Mouse (Mus musculus) forebrain, postnatal 0 days (tissue): Measurements from ENCODE around the gene Lrrc36. TPM values are rescaled to one million over a fixed set of nuclear protein-coding genes. Genes with fewer than 3 reads are reported as not detected.
A peak's percentile ranks its signal among the peaks of the same experiment; 100 is the strongest.

Experiments used
- ATAC-seq: fragments of 200-750 bp; cut with Nextera tagmentation; 2 replicates; pipeline ENCODE4 v1.8.0; 2017; ENCODE audit warnings: mild to moderate bottlenecking, moderate library complexity
- DNase-seq: peaks from one replicate; pipeline ENCODE4 v3.0.0-alpha.2; 2015
- H3K27ac ChIP-seq: fragments of 300-500 bp; sonication (generic); 2 replicates; pipeline ENCODE4 v1.5.1; 2014; ENCODE audit warnings: low read depth, mild to moderate bottlenecking, antibody characterized with exemption, low read length, moderate library complexity, mixed read lengths
- H3K27me3 ChIP-seq: fragments of 300-500 bp; sonication (generic); 2 replicates; pipeline ENCODE4 v1.6.1; 2014; ENCODE audit warnings: mild to moderate bottlenecking, low read length, mixed read lengths; ENCODE audit not compliant: insufficient read depth
- H3K36me3 ChIP-seq: fragments of 300-500 bp; sonication (generic); 2 replicates; pipeline ENCODE4 v1.6.1; 2014; ENCODE audit warnings: mild to moderate bottlenecking, moderate library complexity; ENCODE audit not compliant: insufficient read depth
- H3K4me1 ChIP-seq: fragments of 300-500 bp; sonication (generic); 2 replicates; pipeline ENCODE4 v1.6.1; 2014; ENCODE audit warnings: antibody characterized with exemption; ENCODE audit not compliant: insufficient read depth
- H3K4me2 ChIP-seq: fragments of 300-500 bp; sonication (generic); 2 replicates; pipeline ENCODE4 v1.6.1; 2014; ENCODE audit warnings: low read depth, mild to moderate bottlenecking, moderate library complexity
- H3K4me3 ChIP-seq: fragments of 300-500 bp; sonication (generic); 2 replicates; pipeline ENCODE4 v1.5.1; 2014; ENCODE audit warnings: low read depth, low read length, mixed read lengths
- H3K9ac ChIP-seq: fragments of 300-500 bp; sonication (generic); 2 replicates; pipeline ENCODE4 v1.6.1; 2014; ENCODE audit warnings: mild to moderate bottlenecking
- H3K9me3 ChIP-seq: fragments of 300-500 bp; sonication (generic); 2 replicates; pipeline ENCODE4 v1.6.1; 2016; ENCODE audit warnings: low read length
- CTCF ChIP-seq: sonication (generic); IDR thresholded peaks from 2 replicates; pipeline ENCODE4 v1.5.1; 2016; ENCODE audit warnings: antibody characterized with exemption, control low read depth, low read depth
- WGBS: fragments of 180-500 bp; shearing (Covaris S2); extraction: QIAGEN DNeasy Blood & Tissue Kit; methylation state at CpG from one replicate; pipeline ENCODE4 v1.1.7; 2014; 5-methylcytosine and 5-hydroxymethylcytosine counted together
- polyA plus RNA-seq: library from polyadenylated mRNA; unstranded; fragments of >200 nt; fragmentation: Nextera tagmentation; extraction: Ambion mirVana; gene quantifications from 2 replicates; pipeline ENCODE4 v1.2.1, GENCODE M21; 2015
- total RNA-seq: library from RNA; depleted of rRNA; stranded (reverse); fragments of >200 nt; gene quantifications from 2 replicates; pipeline ENCODE4 v1.2.3, GENCODE M21; 2014; rRNA removed

Lrrc36 gene
- total RNA-seq (1.7 and 1.8 TPM in 2 replicates), polyA plus RNA-seq (0.40 and 1.1 TPM in 2 replicates)

- WGBS = 3% methylated on average over 34 of the region's 34 CpGs
- H3K4me1 ChIP-seq = no peaks in the 10 kb centered on the region
- H3K9me3 ChIP-seq = no peaks in the 10 kb centered on the region
- TF ChIP-seq CTCF = peak; percentile 31
- ATAC-seq (peak; percentile 59), DNase-seq (no peak)
- peaks cover 5% of the 10 kb centered on the region for H3K27me3 ChIP-seq
- no peak within 1 kb of the TSS for H3K9ac ChIP-seq
- peak within 1 kb of the TSS; percentile 18 for H3K4me3 ChIP-seq
- no peaks in the 10 kb centered on the region for H3K36me3 ChIP-seq
- H3K4me2 ChIP-seq = peak within 1 kb of the TSS; percentile 44
- H3K27ac ChIP-seq = no peak within 1 kb of the TSS
Observed at GRCm38 (mm10) chr8:105413391-105413790, at the start of gene Lrrc36, which contains the start of gene Kctd19. Gene Lrrc36 (plus strand): TSS chr8:105413571. Gene Kctd19 (minus strand): TSS chr8:105413502.

- Histone ChIP-seq H3K36me3 (peaks cover 46% of the 10 kb centered on the region), H3K27me3 (no peaks in the 10 kb centered on the region), H3K27ac (no peak overlapping the region), H3K4me2 (no peak overlapping the region), H3K9ac (no peak overlapping the region), H3K4me1 (no peaks in the 10 kb centered on the region), H3K4me3 (no peak overlapping the region), H3K9me3 (no peaks in the 10 kb centered on the region)
- WGBS = 74% methylated on average over 2 of the region's 2 CpGs
- DNase-seq (no peak), ATAC-seq (peak; percentile 40; the same call in 1 of the 2 replicates)
- peak; percentile 55 for TF ChIP-seq CTCF
Observed at GRCm38 (mm10) chr8:105367107-105367506, 46.3 kb upstream of the Lrrc36 start.

GRCm38 (mm10) chr8:105372473-105372872 is 40.9 kb upstream of the Lrrc36 start:
- no peaks in the 10 kb centered on the region for H3K9me3 ChIP-seq
- no peak for TF ChIP-seq CTCF

GRCm38 (mm10) chr8:105373032-105373431 is 40.3 kb upstream of the Lrrc36 start, which contains the start of gene Plekhg4:
Gene Plekhg4 (plus strand): TSS chr8:105373274.
- H3K27me3 ChIP-seq = no peaks in the 10 kb centered on the region
- no peaks in the 10 kb centered on the region for H3K9me3 ChIP-seq
- H3K4me2 ChIP-seq = no peak within 1 kb of the TSS
- ATAC-seq (no peak), DNase-seq (no peak)
- no peak within 1 kb of the TSS for H3K4me3 ChIP-seq
- no peak for TF ChIP-seq CTCF
- no peak within 1 kb of the TSS for H3K27ac ChIP-seq
- H3K4me1 ChIP-seq = no peaks in the 10 kb centered on the region
- WGBS = 70% methylated on average over 2 of the region's 2 CpGs
- no peak within 1 kb of the TSS for H3K9ac ChIP-seq
- H3K36me3 ChIP-seq = peaks cover 14% of the 10 kb centered on the region; the same call in 1 of the 2 replicates

More at GRCm38 (mm10) chr8:105372473-105372872, 40.9 kb upstream of the Lrrc36 start:
- Histone ChIP-seq H3K9ac (no peak overlapping the region), H3K36me3 (peaks cover 14% of the 10 kb centered on the region; the same call in 1 of the 2 replicates), H3K27me3 (no peaks in the 10 kb centered on the region), H3K27ac (no peak overlapping the region), H3K4me1 (no peaks in the 10 kb centered on the region), H3K4me2 (no peak overlapping the region), H3K4me3 (no peak overlapping the region)
- ATAC-seq (no peak), DNase-seq (no peak)
- 78% methylated on average over 9 of the region's 9 CpGs for WGBS

- H3K27me3 ChIP-seq = no peaks in the 10 kb centered on the region
- H3K9ac ChIP-seq = no peak overlapping the region
- DNase-seq (peak; percentile 17), ATAC-seq (peak; percentile 66)
- peak; percentile 68 for TF ChIP-seq CTCF
- 0 out of 2 replicates have a peak, but pooled peaks cover 6% of the 10 kb centered on the region for H3K36me3 ChIP-seq
- H3K4me1 ChIP-seq = no peaks in the 10 kb centered on the region
- H3K9me3 ChIP-seq = no peaks in the 10 kb centered on the region
- H3K27ac ChIP-seq = no peak overlapping the region
- 26% methylated on average over 33 of the region's 33 CpGs for WGBS
- peak overlapping the region; percentile 9; the same call in 1 of the 2 replicates for H3K4me3 ChIP-seq
- peak overlapping the region; percentile 35 for H3K4me2 ChIP-seq
Observed at GRCm38 (mm10) chr8:105374513-105374966, 38.8 kb upstream of the Lrrc36 start.

GRCm38 (mm10) chr8:105378673-105379072 is 34.7 kb upstream of the Lrrc36 start:
- ATAC-seq (peak; percentile 39), DNase-seq (peak; percentile 31)
- no peak for TF ChIP-seq CTCF
- WGBS = 33% methylated on average over 19 of the region's 19 CpGs
- Histone ChIP-seq H3K27ac (no peak overlapping the region), H3K4me1 (no peaks in the 10 kb centered on the region), H3K9me3 (no peaks in the 10 kb centered on the region), H3K36me3 (no peaks in the 10 kb centered on the region), H3K4me3 (no peak overlapping the region), H3K9ac (no peak overlapping the region), H3K4me2 (no peak overlapping the region), H3K27me3 (no peaks in the 10 kb centered on the region)

- TF ChIP-seq CTCF = no peak
- no peaks in the 10 kb centered on the region for H3K4me1 ChIP-seq
- WGBS = 90% methylated on average over 12 of the region's 12 CpGs
- no peak for DNase-seq
- H3K36me3 ChIP-seq = no peaks in the 10 kb centered on the region
- H3K9me3 ChIP-seq = no peaks in the 10 kb centered on the region
- H3K4me3 ChIP-seq = no peak overlapping the region
- no peak overlapping the region for H3K9ac ChIP-seq
- no peak overlapping the region for H3K4me2 ChIP-seq
- ATAC-seq = no peak
- no peak overlapping the region for H3K27ac ChIP-seq
- H3K27me3 ChIP-seq = no peaks in the 10 kb centered on the region
Observed at GRCm38 (mm10) chr8:105380308-105380707, 33.1 kb upstream of the Lrrc36 start.
